Mouse (Mus musculus): ENCODE results near the gene Nav1.

DNA sequence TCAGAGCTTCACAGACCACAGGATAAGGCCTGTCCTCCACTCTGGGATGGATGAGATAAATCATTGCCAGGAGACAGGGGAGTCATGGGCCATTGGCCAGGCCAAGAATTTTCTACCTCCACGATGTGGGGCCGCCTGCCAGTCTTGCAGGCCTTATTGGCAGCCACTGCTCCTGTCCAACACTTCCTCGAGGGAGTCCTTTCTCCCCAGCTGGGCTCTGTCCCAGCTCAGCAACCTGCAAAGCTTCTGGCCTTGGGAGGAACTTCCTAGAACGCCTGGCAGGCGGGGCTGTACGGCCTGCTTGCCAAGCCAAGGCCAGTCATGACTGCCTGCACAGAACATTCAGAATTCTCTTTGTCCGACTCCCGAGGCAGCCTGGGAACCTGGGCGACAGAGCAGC, 58.3 kb downstream of the Nav1 start:
- TF ChIP-seq CTCF (IDR thresholded peaks at IDR 0.05; ENCODE audit: low read depth, low read length), result no peak
- TF ChIP-seq POLR2A (IDR thresholded peaks at IDR 0.05; ENCODE audit: insufficient read depth, low read length), result no peak
